Mouse (Mus musculus) heart, embryonic 15.5 days (tissue): ENCODE measurements around the gene Usp35. TPM values are rescaled to one million over a fixed set of nuclear protein-coding genes. Genes with fewer than 3 reads are reported as not detected.

Source experiments
- ATAC-seq: fragments of 200-750 bp; cut with Nextera tagmentation; replicated peaks from 2 replicates; pipeline ENCODE4 v1.8.0; 2017; ENCODE audit warnings: low read depth, moderate TSS enrichment; ENCODE audit not compliant: insufficient number of reproducible peaks, insufficient read depth, low FRiP score
- H3K27ac ChIP-seq: fragments of 300-500 bp; sonication (generic); 2 replicates; pipeline ENCODE4 v1.5.1; 2015; ENCODE audit warnings: mild to moderate bottlenecking, inconsistent platforms
- H3K27me3 ChIP-seq: fragments of 300-500 bp; sonication (generic); 2 replicates; pipeline ENCODE4 v1.6.1; 2015; ENCODE audit warnings: inconsistent platforms
- H3K36me3 ChIP-seq: fragments of 300-500 bp; sonication (generic); 2 replicates; pipeline ENCODE4 v1.6.1; 2015; ENCODE audit warnings: mild to moderate bottlenecking, inconsistent platforms
- H3K4me1 ChIP-seq: fragments of 300-500 bp; sonication (generic); replicated peaks from 2 replicates; pipeline ENCODE4 v1.6.1; 2015; ENCODE audit warnings: inconsistent platforms
- H3K4me2 ChIP-seq: fragments of 300-500 bp; sonication (generic); 2 replicates; pipeline ENCODE4 v1.6.1; 2015; ENCODE audit warnings: inconsistent platforms, mild to moderate bottlenecking, moderate library complexity
- H3K4me3 ChIP-seq: fragments of 300-500 bp; sonication (generic); 2 replicates; pipeline ENCODE4 v1.5.1; 2015; ENCODE audit warnings: mild to moderate bottlenecking, inconsistent platforms
- H3K9ac ChIP-seq: fragments of 300-500 bp; sonication (generic); 2 replicates; pipeline ENCODE4 v1.6.1; 2015; ENCODE audit warnings: mild to moderate bottlenecking, inconsistent platforms
- H3K9me3 ChIP-seq: fragments of 300-500 bp; sonication (generic); replicated peaks from 2 replicates; pipeline ENCODE4 v1.6.1; 2016; ENCODE audit warnings: inconsistent platforms
- WGBS: fragments of 180-500 bp; shearing (Covaris S2); methylation state at CpG from one replicate; pipeline ENCODE4 v1.1.7; 2015; ENCODE audit warnings: mixed read lengths; 5-methylcytosine and 5-hydroxymethylcytosine counted together
- polyA plus RNA-seq: library from polyadenylated mRNA; unstranded; fragments of >200 nt; fragmentation: Nextera tagmentation; extraction: Ambion mirVana; gene quantifications from 2 replicates; pipeline ENCODE4 v1.2.1, GENCODE M21; 2015

The Usp35 gene
- polyA plus RNA-seq, 1 experiment from 2014 or later = 0.60 TPM

- H3K9me3 ChIP-seq = no peaks in the 10 kb centered on the region
- no peak overlapping the region for H3K27ac ChIP-seq
- peak overlapping the region; percentile 82 for H3K9ac ChIP-seq
- H3K27me3 ChIP-seq = 0 out of 2 replicates have a peak, but pooled peaks cover under 1% of the 10 kb centered on the region
- H3K4me1 ChIP-seq = peaks cover 12% of the 10 kb centered on the region
- no peak for ATAC-seq
- H3K4me2 ChIP-seq = peak overlapping the region; percentile 86
- no peaks in the 10 kb centered on the region for H3K36me3 ChIP-seq
- H3K4me3 ChIP-seq = peak overlapping the region; percentile 93
- WGBS = 4% methylated on average over 9 of the region's 9 CpGs
Measured at GRCm38 (mm10) chr7:97332667-97333041, 834 bp upstream of the Usp35 start.

- Histone ChIP-seq H3K27me3 (peaks cover 17% of the 10 kb centered on the region), H3K9me3 (no peaks in the 10 kb centered on the region), H3K4me1 (peaks cover 11% of the 10 kb centered on the region), H3K36me3 (no peaks in the 10 kb centered on the region), H3K4me3 (peak overlapping the region; percentile 93), H3K27ac (no peak overlapping the region), H3K4me2 (peak overlapping the region; percentile 86), H3K9ac (peak overlapping the region; percentile 60)
- WGBS = 58% methylated on average over 11 of the region's 11 CpGs
- ATAC-seq = no peak
Measured at GRCm38 (mm10) chr7:97330931-97331645, 732 bp downstream of the Usp35 start.

GRCm38 (mm10) chr7:97329676-97330075 lies 2.1 kb downstream of the Usp35 start:
- Histone ChIP-seq H3K27ac (no peak overlapping the region), H3K27me3 (peaks cover 31% of the 10 kb centered on the region), H3K36me3 (no peaks in the 10 kb centered on the region), H3K4me3 (no peak overlapping the region), H3K4me1 (peaks cover 19% of the 10 kb centered on the region), H3K4me2 (no peak overlapping the region), H3K9me3 (no peaks in the 10 kb centered on the region), H3K9ac (no peak overlapping the region)
- WGBS = 79% methylated on average over 3 of the region's 3 CpGs
- ATAC-seq = no peak

GRCm38 (mm10) chr7:97328891-97329588 lies 2.8 kb downstream of the Usp35 start:
- H3K4me1 ChIP-seq = peaks cover 19% of the 10 kb centered on the region
- no peak for ATAC-seq
- 79% methylated on average over 13 of the region's 13 CpGs for WGBS
- H3K4me2 ChIP-seq = no peak overlapping the region
- no peak overlapping the region for H3K9ac ChIP-seq
- no peak overlapping the region for H3K27ac ChIP-seq
- no peaks in the 10 kb centered on the region for H3K36me3 ChIP-seq
- H3K27me3 ChIP-seq = peaks cover 37% of the 10 kb centered on the region
- H3K4me3 ChIP-seq = no peak overlapping the region
- H3K9me3 ChIP-seq = no peaks in the 10 kb centered on the region

- 90% methylated on average over 4 of the region's 4 CpGs for WGBS
- Histone ChIP-seq H3K4me3 (no peak overlapping the region), H3K4me2 (no peak overlapping the region), H3K9me3 (no peaks in the 10 kb centered on the region), H3K27me3 (peaks cover 37% of the 10 kb centered on the region), H3K27ac (no peak overlapping the region), H3K4me1 (peaks cover 8% of the 10 kb centered on the region), H3K36me3 (no peaks in the 10 kb centered on the region), H3K9ac (no peak overlapping the region)
- ATAC-seq = no peak
Measured at GRCm38 (mm10) chr7:97327376-97327775, 4.4 kb downstream of the Usp35 start.

- 11% methylated on average over 96 of the region's 96 CpGs for WGBS
Measured at GRCm38 (mm10) chr7:97325156-97325985, 6.4 kb downstream of the Usp35 start.

GRCm38 (mm10) chr7:97324342-97324741 lies 7.5 kb downstream of the Usp35 start:
- Histone ChIP-seq H3K27me3 (peaks cover 37% of the 10 kb centered on the region), H3K9ac (no peak overlapping the region), H3K4me3 (no peak overlapping the region), H3K4me1 (peaks cover 8% of the 10 kb centered on the region), H3K36me3 (no peaks in the 10 kb centered on the region), H3K9me3 (no peaks in the 10 kb centered on the region), H3K4me2 (no peak overlapping the region), H3K27ac (no peak overlapping the region)
- 89% methylated on average over 8 of the region's 8 CpGs for WGBS
- no peak for ATAC-seq

More at GRCm38 (mm10) chr7:97325156-97325985, 6.4 kb downstream of the Usp35 start:
- H3K27me3 ChIP-seq = peaks cover 37% of the 10 kb centered on the region
- H3K9ac ChIP-seq = no peak overlapping the region
- peak overlapping the region; percentile 64 for H3K4me2 ChIP-seq
- H3K9me3 ChIP-seq = no peaks in the 10 kb centered on the region
- H3K4me3 ChIP-seq = peak overlapping the region; percentile 42
- no peaks in the 10 kb centered on the region for H3K36me3 ChIP-seq
- H3K4me1 ChIP-seq = peaks cover 8% of the 10 kb centered on the region
- no peak overlapping the region for H3K27ac ChIP-seq
- ATAC-seq = no peak; the same call in 1 of the 2 replicates

- Histone ChIP-seq H3K36me3 (no peaks in the 10 kb centered on the region; the same call in 1 of the 2 replicates), H3K4me1 (no peaks in the 10 kb centered on the region), H3K4me3 (no peak overlapping the region), H3K9me3 (no peaks in the 10 kb centered on the region), H3K27ac (no peak overlapping the region), H3K4me2 (no peak overlapping the region), H3K27me3 (no peaks in the 10 kb centered on the region), H3K9ac (no peak overlapping the region)
- ATAC-seq = no peak
- 71% methylated on average over 3 of the region's 3 CpGs for WGBS
Measured at GRCm38 (mm10) chr7:97317706-97318105, 14.1 kb downstream of the Usp35 start.

- no peak for ATAC-seq
- H3K9ac ChIP-seq = no peak overlapping the region
- no peaks in the 10 kb centered on the region for H3K27me3 ChIP-seq
- H3K36me3 ChIP-seq = peaks cover 9% of the 10 kb centered on the region; the same call in 1 of the 2 replicates
- no peak overlapping the region for H3K4me3 ChIP-seq
- H3K27ac ChIP-seq = no peak overlapping the region
- no peaks in the 10 kb centered on the region for H3K4me1 ChIP-seq
- H3K4me2 ChIP-seq = no peak overlapping the region
- 85% methylated on average over 6 of the region's 6 CpGs for WGBS
- no peaks in the 10 kb centered on the region for H3K9me3 ChIP-seq
Measured at GRCm38 (mm10) chr7:97315656-97316055, 16.2 kb downstream of the Usp35 start.

- ATAC-seq = no peak
- no peak overlapping the region for H3K9ac ChIP-seq
- no peaks in the 10 kb centered on the region for H3K9me3 ChIP-seq
- no peak overlapping the region for H3K4me2 ChIP-seq
- no peak overlapping the region for H3K27ac ChIP-seq
- 85% methylated on average over 5 of the region's 5 CpGs for WGBS
- H3K4me1 ChIP-seq = no peaks in the 10 kb centered on the region
- no peaks in the 10 kb centered on the region for H3K27me3 ChIP-seq
- H3K4me3 ChIP-seq = no peak overlapping the region
- H3K36me3 ChIP-seq = peaks cover 17% of the 10 kb centered on the region
Measured at GRCm38 (mm10) chr7:97314646-97315045, 17.2 kb downstream of the Usp35 start.

GRCm38 (mm10) chr7:97313364-97313995 lies 18.3 kb downstream of the Usp35 start:
- Histone ChIP-seq H3K4me3 (no peak overlapping the region), H3K36me3 (peaks cover 28% of the 10 kb centered on the region), H3K27ac (no peak overlapping the region), H3K4me2 (no peak overlapping the region), H3K9me3 (no peaks in the 10 kb centered on the region), H3K27me3 (no peaks in the 10 kb centered on the region), H3K9ac (no peak overlapping the region), H3K4me1 (no peaks in the 10 kb centered on the region)
- 67% methylated on average over 7 of the region's 7 CpGs for WGBS
- ATAC-seq = no peak
